Mouse (Mus musculus): ENCODE results near the gene Cdk2ap1. TPM values are rescaled to one million over a fixed set of nuclear protein-coding genes. Genes with fewer than 3 reads are reported as not detected.
A peak's percentile ranks its signal among the peaks of the same experiment; 100 is the strongest.

Cdk2ap1 gene
- total and polyA plus RNA-seq, 2 experiments, result 13.4 to 38.2 TPM

DNA sequence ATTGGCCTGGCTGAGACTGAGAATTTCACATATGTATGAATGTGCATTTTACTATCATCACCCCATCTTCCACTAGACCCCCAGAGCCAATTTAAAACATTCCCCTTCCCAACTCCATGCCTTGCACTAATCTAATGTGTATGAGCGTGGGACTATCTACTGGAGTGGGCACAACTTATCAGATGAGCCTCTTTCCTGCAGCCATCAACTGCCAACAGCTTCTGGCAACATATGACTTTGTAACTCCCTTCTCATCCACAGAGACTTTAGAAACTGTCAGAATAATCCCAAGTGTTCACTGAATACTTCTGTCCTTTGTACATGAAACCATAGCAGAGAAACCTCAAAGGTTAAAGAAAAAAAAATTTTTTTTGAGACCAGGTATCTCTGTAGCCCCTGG, 17.2 kb upstream of the Cdk2ap1 start:
- TF ChIP-seq CTCF (IDR thresholded peaks at IDR 0.05; ENCODE audit: low read depth, low read length), result no peak
- TF ChIP-seq POLR2A (IDR thresholded peaks at IDR 0.05; ENCODE audit: extremely low read depth, insufficient read depth, low read length), result no peak
- H3K79me2 ChIP-seq (ENCODE audit: control insufficient read depth, insufficient read depth, low read length), result no peaks in the 10 kb centered on the region
- H3K27me3 ChIP-seq (ENCODE audit: control insufficient read depth, insufficient read depth, low read length), result no peaks in the 10 kb centered on the region
- H3K36me3 ChIP-seq (ENCODE audit: control insufficient read depth, insufficient read depth, low read length), result peaks cover 67% of the 10 kb centered on the region
- H3K4me3 ChIP-seq (ENCODE audit: insufficient read depth, low read depth, low read length), result no peak overlapping the region
- no peak overlapping the region for H3K9ac ChIP-seq (ENCODE audit: low read depth, low read length)
- DNase-seq (ENCODE audit: extremely low read depth, low read depth, low spot score), result no peak
- 94% methylated on average over 1 of the region's 1 CpGs for WGBS
- no peak overlapping the region for H3K27ac ChIP-seq (replicated peaks; ENCODE audit: insufficient read depth, low read depth, low read length)
- peaks cover 8% of the 10 kb centered on the region for H3K4me1 ChIP-seq (ENCODE audit: control insufficient read depth, insufficient read depth, low read length)

DNA sequence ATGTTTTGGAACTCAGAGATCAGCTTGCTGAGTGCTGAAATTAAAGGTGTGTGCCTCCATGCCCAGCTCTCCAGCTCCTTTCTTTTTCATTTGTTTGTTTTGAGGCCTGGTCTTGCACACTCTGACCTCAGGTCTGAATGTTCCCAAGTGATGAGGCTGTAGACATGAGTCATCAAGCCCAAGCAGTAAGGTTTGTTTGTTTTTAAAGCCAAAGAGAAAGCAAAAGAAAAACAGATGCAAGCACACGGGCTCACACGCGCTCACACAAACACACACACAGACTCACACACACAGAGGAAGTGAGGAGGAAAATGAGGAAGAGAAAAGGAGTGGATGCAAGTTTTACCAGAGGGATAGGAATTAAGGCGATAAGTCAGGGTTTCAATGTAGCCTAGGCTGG, 14.3 kb upstream of the Cdk2ap1 start:
- H3K4me3 ChIP-seq (ENCODE audit: insufficient read depth, low read depth, low read length), result no peak overlapping the region
- H3K27ac ChIP-seq (replicated peaks; ENCODE audit: insufficient read depth, low read depth, low read length), result peak overlapping the region; percentile 44
- H3K4me1 ChIP-seq (ENCODE audit: control insufficient read depth, insufficient read depth, low read length), result peaks cover 8% of the 10 kb centered on the region
- TF ChIP-seq CTCF (IDR thresholded peaks at IDR 0.05; ENCODE audit: low read depth, low read length), result no peak
- TF ChIP-seq POLR2A (IDR thresholded peaks at IDR 0.05; ENCODE audit: extremely low read depth, insufficient read depth, low read length), result no peak
- no peaks in the 10 kb centered on the region for H3K27me3 ChIP-seq (ENCODE audit: control insufficient read depth, insufficient read depth, low read length)
- H3K79me2 ChIP-seq (ENCODE audit: control insufficient read depth, insufficient read depth, low read length), result no peaks in the 10 kb centered on the region
- peak; percentile 63 for DNase-seq (ENCODE audit: extremely low read depth, low read depth, low spot score)
- H3K36me3 ChIP-seq (ENCODE audit: control insufficient read depth, insufficient read depth, low read length), result peaks cover 65% of the 10 kb centered on the region
- 25% methylated on average over 4 of the region's 4 CpGs for WGBS
- no peak overlapping the region for H3K9ac ChIP-seq (ENCODE audit: low read depth, low read length)

DNA sequence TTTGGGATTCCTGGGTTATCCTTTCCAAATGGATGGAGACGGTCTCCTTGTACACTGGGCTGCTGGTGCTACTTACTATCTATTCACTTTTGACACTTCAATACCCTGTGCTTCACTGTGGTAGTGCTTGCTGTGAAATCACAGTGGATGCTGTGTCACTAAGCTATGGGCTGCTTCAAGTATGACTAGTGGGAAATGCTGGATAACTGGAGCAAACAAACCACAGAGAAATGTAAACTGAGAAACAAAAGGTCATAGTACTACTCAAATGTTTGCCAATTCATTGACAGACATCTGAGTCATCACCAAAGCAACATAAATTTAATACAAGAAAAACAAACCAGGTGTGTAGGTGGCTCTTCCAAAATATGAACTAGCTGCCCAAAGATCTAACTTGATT, 13.5 kb upstream of the Cdk2ap1 start:
- H3K27ac ChIP-seq (replicated peaks; ENCODE audit: insufficient read depth, low read depth, low read length), result peak overlapping the region; percentile 44; the same call in 1 of the 2 replicates

DNA sequence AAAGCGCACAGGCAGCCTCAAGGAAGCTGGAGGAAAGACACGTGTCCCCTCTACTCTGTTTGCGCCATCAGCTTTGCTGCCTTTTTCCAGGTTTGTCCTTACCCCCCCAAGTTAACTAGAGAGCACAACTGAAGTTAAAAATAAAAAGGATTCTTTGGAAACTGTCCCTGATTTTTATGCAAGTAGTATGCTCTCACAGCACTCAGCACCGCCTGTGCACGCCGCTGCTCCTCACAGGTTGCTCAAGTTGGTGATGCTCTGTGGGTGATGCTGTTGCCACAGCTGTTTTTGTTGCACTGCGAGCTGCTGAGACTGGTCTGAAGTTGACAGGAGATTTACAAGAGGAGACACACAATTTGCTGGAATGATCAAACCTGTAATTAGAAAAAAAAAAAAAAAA, 11.4 kb upstream of the Cdk2ap1 start:
- 98% methylated on average over 7 of the region's 7 CpGs for WGBS
- DNase-seq (ENCODE audit: extremely low read depth, low read depth, low spot score), result no peak
- Histone ChIP-seq H3K4me3 (ENCODE audit: insufficient read depth, low read depth, low read length) (no peak overlapping the region), H3K79me2 (ENCODE audit: control insufficient read depth, insufficient read depth, low read length) (no peaks in the 10 kb centered on the region), H3K4me1 (ENCODE audit: control insufficient read depth, insufficient read depth, low read length) (peaks cover 8% of the 10 kb centered on the region), H3K9ac (ENCODE audit: low read depth, low read length) (no peak overlapping the region), H3K27me3 (ENCODE audit: control insufficient read depth, insufficient read depth, low read length) (no peaks in the 10 kb centered on the region), H3K27ac (replicated peaks; ENCODE audit: insufficient read depth, low read depth, low read length) (no peak overlapping the region), H3K36me3 (ENCODE audit: control insufficient read depth, insufficient read depth, low read length) (peaks cover 53% of the 10 kb centered on the region)
- TF ChIP-seq POLR2A (IDR thresholded peaks at IDR 0.05; ENCODE audit: extremely low read depth, insufficient read depth, low read length) (no peak), CTCF (IDR thresholded peaks at IDR 0.05; ENCODE audit: low read depth, low read length) (no peak)

More for the DNA sequence above, 13.5 kb upstream of the Cdk2ap1 start:
- Histone ChIP-seq H3K4me3 (ENCODE audit: insufficient read depth, low read depth, low read length) (no peak overlapping the region), H3K9ac (ENCODE audit: low read depth, low read length) (no peak overlapping the region), H3K36me3 (ENCODE audit: control insufficient read depth, insufficient read depth, low read length) (peaks cover 57% of the 10 kb centered on the region), H3K4me1 (ENCODE audit: control insufficient read depth, insufficient read depth, low read length) (peaks cover 8% of the 10 kb centered on the region), H3K79me2 (ENCODE audit: control insufficient read depth, insufficient read depth, low read length) (no peaks in the 10 kb centered on the region), H3K27me3 (ENCODE audit: control insufficient read depth, insufficient read depth, low read length) (no peaks in the 10 kb centered on the region)
- TF ChIP-seq POLR2A (IDR thresholded peaks at IDR 0.05; ENCODE audit: extremely low read depth, insufficient read depth, low read length), result no peak
- TF ChIP-seq CTCF (IDR thresholded peaks at IDR 0.05; ENCODE audit: low read depth, low read length), result no peak
- 94% methylated on average over 1 of the region's 1 CpGs for WGBS
- peak; percentile 43 for DNase-seq (ENCODE audit: extremely low read depth, low read depth, low spot score)

DNA sequence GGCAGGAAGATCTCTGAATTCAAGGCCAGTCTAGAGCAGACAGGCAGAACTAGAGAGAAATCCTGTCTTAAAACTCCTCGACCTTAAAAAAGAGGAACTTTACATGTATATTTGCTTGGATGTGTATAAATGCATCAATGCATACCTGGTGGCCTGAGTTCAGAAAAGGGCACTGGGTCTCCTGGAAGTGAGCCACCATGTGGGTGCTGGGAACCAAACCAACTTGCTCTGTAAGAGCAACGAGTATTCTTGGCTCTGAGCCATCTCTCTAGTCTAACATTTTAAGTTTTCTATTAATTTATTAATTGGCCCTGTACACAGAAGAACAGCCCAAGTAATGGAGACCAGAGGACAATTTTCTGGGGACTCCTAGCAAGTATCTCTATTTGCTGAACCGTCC, 3.8 kb upstream of the Cdk2ap1 start:
- H3K4me1 ChIP-seq (ENCODE audit: control insufficient read depth, insufficient read depth, low read length), result no peaks in the 10 kb centered on the region; the same call in 1 of the 2 replicates
- H3K9ac ChIP-seq (ENCODE audit: low read depth, low read length), result no peak overlapping the region
- no peaks in the 10 kb centered on the region for H3K79me2 ChIP-seq (ENCODE audit: control insufficient read depth, insufficient read depth, low read length)
- no peaks in the 10 kb centered on the region for H3K27me3 ChIP-seq (ENCODE audit: control insufficient read depth, insufficient read depth, low read length)
- peak; percentile 47 for DNase-seq (ENCODE audit: extremely low read depth, low read depth, low spot score)
- WGBS, result 50% methylated on average over 3 of the region's 3 CpGs
- no peak overlapping the region for H3K27ac ChIP-seq (replicated peaks; ENCODE audit: insufficient read depth, low read depth, low read length)
- no peak for TF ChIP-seq POLR2A (IDR thresholded peaks at IDR 0.05; ENCODE audit: extremely low read depth, insufficient read depth, low read length)
- no peak for TF ChIP-seq CTCF (IDR thresholded peaks at IDR 0.05; ENCODE audit: low read depth, low read length)
- H3K4me3 ChIP-seq (ENCODE audit: insufficient read depth, low read depth, low read length), result no peak overlapping the region
- H3K36me3 ChIP-seq (ENCODE audit: control insufficient read depth, insufficient read depth, low read length), result peaks cover 17% of the 10 kb centered on the region

DNA sequence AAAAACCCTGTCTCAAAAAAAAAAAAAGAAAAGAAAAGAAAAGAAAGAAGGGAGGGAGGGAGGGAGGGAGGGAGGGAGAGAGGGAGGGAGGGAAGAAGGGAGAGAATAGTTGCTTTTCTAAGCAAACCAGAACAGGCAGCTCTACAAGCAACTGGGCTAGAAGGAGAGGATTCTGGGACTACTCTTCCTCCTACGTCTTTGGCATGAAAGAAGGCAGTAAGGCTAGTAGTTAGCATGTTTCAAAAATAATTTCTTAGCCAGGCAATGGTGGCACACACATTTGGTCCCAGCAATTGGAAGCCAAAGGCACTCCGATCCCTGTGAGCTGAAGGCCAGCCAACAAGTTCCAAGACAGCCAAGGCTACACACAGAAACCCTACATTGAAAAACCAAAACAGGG, 2.9 kb upstream of the Cdk2ap1 start:
- Histone ChIP-seq H3K9ac (ENCODE audit: low read depth, low read length) (no peak overlapping the region), H3K4me1 (ENCODE audit: control insufficient read depth, insufficient read depth, low read length) (no peaks in the 10 kb centered on the region; the same call in 1 of the 2 replicates), H3K27me3 (ENCODE audit: control insufficient read depth, insufficient read depth, low read length) (no peaks in the 10 kb centered on the region), H3K79me2 (ENCODE audit: control insufficient read depth, insufficient read depth, low read length) (no peaks in the 10 kb centered on the region), H3K27ac (replicated peaks; ENCODE audit: insufficient read depth, low read depth, low read length) (no peak overlapping the region), H3K36me3 (ENCODE audit: control insufficient read depth, insufficient read depth, low read length) (peaks cover 14% of the 10 kb centered on the region), H3K4me3 (ENCODE audit: insufficient read depth, low read depth, low read length) (no peak overlapping the region)
- WGBS, result 89% methylated on average over 2 of the region's 2 CpGs
- no peak for DNase-seq (ENCODE audit: extremely low read depth, low read depth, low spot score)
- no peak for TF ChIP-seq POLR2A (IDR thresholded peaks at IDR 0.05; ENCODE audit: extremely low read depth, insufficient read depth, low read length)
- TF ChIP-seq CTCF (IDR thresholded peaks at IDR 0.05; ENCODE audit: low read depth, low read length), result no peak
